Mouse (Mus musculus) urinary bladder, postnatal 14 days (tissue): ENCODE measurements around the gene Unc80.
A peak's percentile ranks its signal among the peaks of the same experiment; 100 is the strongest.

ENCODE experiments used
- DNase-seq: peaks from one replicate; pipeline ENCODE4 v3.0.0; 2021; ENCODE audit warnings: low spot score

The Unc80 gene

GRCm38 (mm10) chr1:66467821-66468703 is at the start of gene Unc80:
Gene Unc80 (plus strand): TSS chr1:66468367.
- peak; percentile 39 for DNase-seq

GRCm38 (mm10) chr1:66426073-66426472 is 42.1 kb upstream of the Unc80 start:
- DNase-seq: no peak

DNA sequence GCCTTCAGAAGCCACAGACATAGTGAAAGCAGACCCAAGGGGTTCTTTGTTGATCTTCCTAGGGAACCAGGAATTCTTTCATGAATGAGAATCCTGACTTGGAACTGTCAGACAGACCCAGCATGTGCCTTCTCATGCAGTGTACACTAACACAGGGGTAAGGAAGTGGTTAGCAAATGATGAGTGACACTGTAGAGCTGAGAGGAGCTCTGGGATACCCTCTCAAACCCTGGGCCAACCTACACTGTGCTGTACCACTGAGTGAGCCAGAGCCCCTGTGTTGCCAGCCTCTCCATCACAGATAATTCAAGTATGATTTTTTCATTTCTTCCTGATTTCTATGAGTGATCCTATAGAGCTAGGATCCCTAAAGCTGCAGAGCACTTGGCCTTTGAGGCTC is 37.2 kb upstream of the Unc80 start:
- DNase-seq: no peak

GRCm38 (mm10) chr1:66431472-66431871 is 36.7 kb upstream of the Unc80 start:
- DNase-seq: no peak

GRCm38 (mm10) chr1:66438069-66438468 is 30.1 kb upstream of the Unc80 start:
- DNase-seq: no peak

DNA sequence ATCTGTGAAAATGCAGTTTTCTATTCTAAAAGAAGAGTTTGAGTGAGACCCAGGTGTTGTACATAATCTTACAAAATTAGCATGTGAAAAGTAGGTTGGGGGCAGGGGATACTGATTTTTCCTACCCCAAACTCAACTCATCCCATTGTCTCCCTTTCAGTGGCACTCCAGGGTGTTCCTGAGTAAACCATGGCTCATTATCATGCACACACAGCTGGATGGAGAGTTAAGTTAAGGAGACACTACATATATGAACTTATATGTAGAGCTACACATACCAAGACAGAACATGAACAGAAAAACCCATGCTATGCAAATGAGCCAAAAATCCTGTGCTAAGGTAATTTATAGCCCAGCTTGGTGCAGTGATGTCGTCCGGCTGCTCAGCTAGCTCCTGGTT is 25.2 kb upstream of the Unc80 start:
- DNase-seq: no peak

DNA sequence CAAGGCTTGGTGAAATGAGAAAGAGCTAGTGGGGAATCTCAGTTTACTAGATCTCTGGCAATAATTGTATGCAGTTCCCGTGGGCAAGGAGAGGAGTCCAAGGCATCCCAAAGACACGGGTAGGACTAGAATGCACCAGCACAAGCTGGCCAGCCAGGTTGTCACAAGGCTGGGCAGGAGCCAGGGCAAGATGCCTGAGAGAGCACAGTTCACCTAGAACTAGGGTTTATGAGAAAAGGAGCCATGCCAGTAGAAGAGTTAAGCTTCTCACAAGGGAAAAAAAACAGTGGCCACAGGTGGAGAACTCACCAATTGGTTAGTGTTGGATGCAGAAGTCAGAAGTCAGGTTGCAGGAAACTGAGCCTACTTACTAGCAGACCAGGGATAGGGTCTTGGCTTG is 18.7 kb upstream of the Unc80 start:
- no peak for DNase-seq

DNA sequence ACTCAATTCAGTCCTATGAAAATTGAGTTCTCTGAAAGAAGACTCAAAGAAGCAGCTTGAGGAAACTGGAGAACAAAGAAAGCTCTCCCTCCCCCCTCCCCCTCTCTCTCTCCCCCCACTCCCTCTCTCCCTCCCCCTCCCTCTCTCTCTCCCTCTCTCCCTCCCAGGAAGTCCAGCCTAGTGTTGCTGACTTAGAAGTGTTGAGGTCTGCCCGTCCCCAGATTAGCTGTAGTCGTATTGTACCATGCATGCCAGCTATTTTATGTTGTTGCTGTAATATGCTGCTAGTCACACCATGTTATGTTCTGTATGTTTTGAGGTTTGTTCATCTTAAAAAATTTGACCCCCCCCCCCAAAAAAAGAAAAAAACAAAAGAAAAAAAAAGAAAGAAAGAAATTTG is 11.6 kb upstream of the Unc80 start:
- no peak for DNase-seq

- no peak for DNase-seq
These were observed 10.4 kb upstream of the Unc80 start for GRCm38 (mm10) chr1:66457747-66458146.

DNA sequence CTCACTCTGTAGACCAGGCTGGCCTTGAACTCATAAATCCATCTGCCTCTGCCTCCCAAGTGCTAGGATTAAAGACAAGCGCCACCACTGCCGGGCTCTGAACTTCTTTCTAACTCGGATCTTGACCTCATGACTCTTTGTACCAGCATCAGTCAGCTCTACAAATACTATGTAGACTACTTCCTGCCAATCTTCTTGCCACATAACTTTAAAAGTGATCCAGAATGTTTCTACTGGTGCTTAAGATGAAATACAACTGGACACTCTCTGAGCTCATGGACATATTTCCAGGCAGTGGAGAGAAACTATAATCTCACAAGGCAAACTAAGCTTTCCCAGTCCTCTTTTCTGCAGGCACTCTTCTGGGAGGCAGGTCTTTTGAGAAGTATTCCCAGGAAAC is 8.8 kb upstream of the Unc80 start:
- DNase-seq: no peak

DNA sequence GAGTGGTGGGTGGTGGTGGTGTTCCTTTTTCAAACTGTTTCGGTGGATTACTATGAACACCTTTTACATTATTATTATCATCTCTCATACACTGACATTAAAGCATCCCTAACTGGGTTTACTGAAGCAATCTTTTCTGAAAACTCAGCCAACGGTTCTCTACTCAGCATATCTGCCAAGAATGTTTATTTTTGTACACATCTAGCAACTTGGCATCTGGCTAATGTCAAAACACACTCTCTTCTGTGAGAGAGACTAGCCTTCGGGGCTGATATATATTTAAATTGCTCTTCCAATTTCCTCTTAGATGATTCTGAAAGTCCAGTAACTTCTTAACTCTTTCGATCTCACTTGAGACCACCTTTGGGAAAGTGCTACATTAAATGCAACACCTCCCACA is 7.3 kb upstream of the Unc80 start:
- no peak for DNase-seq

DNA sequence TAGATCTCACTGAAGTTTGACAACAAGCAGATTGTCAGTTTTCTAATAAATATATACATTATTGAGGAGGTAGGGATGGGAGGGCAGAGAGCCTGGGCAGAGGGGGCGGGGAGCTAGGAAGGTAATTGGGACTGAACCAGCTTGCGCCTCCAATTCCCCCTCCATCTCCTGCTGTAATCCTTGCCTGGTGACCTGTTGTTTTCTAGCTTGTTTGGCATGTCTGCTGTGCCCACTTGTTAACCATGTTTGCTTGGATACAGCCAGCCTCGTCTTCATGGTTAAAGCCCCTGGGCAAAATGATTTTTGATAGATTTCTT is 495 bp downstream of the Unc80 start:
- DNase-seq: no peak

GRCm38 (mm10) chr1:66482751-66483150 is 14.6 kb downstream of the Unc80 start:
- DNase-seq: no peak

- no peak for DNase-seq
These were observed 24.9 kb downstream of the Unc80 start for GRCm38 (mm10) chr1:66493064-66493463.

GRCm38 (mm10) chr1:66495310-66496012 is 27.3 kb downstream of the Unc80 start:
- DNase-seq: no peak

GRCm38 (mm10) chr1:66550812-66551211 is 82.6 kb downstream of the Unc80 start:
- DNase-seq: no peak

DNA sequence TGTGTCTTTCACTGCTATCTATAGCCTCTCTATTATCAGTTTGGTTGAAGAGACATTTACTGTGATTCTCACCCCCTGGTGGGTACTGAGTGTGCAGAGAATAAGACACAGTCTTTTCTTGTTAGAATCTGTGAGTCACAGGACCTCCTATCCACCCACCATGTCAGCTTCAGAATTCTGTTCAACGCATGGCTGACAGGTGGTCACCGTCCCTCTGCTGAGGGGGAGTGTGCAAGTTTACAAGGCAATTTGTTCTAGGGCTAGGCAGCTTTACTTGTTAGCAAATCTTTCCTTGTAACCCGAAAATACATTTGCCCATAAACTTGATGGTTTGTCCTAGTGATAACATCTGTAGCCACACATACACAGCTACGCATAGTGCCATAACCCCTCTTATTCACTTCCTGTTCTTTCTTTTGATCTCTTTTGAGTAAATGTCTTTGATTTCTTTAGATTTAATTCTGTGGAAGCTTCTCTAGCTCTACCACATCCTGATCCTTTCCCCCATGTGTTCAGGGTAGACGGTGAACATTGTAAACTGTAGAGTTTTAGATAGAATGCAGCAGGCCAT is 84.3 kb downstream of the Unc80 start:
- DNase-seq: no peak

- DNase-seq: no peak
These were observed 93.6 kb downstream of the Unc80 start for GRCm38 (mm10) chr1:66561636-66562270.

GRCm38 (mm10) chr1:66562332-66562731 is 94.2 kb downstream of the Unc80 start:
- DNase-seq: no peak

GRCm38 (mm10) chr1:66569736-66570135 is 101.6 kb downstream of the Unc80 start:
- DNase-seq: no peak

GRCm38 (mm10) chr1:66597163-66597788 is 129.1 kb downstream of the Unc80 start:
- DNase-seq: no peak

DNA sequence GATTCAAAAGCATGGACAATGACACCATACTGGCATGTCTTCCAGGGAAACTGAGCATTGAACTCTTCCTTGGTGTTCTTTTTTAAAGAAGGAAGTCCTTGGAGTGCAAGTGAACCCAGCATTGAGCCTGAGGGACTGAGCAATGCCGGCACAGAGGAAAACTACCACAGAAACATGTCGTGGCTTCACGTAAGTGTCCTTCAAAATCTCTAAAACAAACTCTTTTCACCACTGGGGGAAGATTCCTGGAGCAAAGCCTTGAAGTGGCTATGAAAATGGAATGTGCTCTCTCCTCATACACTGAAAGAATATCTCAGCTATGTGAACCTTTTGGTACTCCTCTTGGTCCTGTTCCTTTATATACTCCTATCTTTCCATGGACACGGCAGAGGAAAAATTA is 140.1 kb downstream of the Unc80 start:
- DNase-seq: no peak
